Mouse (Mus musculus): Measurements from ENCODE around the gene Nup62.

DNA sequence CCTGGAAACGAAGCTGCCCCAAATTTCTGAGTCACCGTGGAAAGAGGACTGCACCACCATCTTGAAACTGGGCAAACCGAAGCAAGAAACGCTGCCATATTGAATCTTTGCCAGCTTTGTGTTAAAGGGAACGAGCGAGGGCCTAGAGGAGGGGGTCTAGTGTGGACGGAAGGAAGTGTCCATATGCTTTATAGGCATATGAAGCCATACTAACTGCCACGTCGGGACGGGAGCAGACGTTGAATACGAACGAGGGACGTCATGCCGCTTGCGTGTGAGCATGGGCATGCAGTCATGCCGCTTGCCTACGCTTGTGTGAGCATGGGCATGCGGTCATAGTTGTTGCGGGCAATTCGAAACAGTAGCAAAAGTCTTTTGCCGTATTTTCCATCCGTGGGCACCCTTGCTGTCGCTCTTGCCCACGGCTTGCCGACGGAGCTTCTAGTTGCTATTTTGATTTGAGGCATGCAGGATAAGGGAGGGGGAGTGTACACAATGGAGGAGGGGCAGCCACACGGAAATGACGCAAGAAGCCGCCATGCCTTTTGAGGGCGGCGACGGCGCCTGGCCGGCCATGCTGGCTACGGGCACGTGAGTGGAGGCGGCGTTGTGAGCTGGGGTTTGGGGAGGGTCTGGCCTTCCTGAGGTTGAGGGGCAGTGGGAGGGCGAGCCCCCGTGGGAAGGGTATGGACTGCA, 33.7 kb downstream of the Nup62 start:
- TF ChIP-seq GATA1 (IDR thresholded peaks at IDR 0.05; ENCODE audit: low read length) (no peak), TAL1 (IDR thresholded peaks at IDR 0.05; ENCODE audit: low read length) (no peak)
